Mouse (Mus musculus): ENCODE measurements at regions not wholly inside any gene's neighbourhood (a gene's known extent, or its start where the extent isn't known, plus 50 kb on each side); places are given as distances from the start of the nearest gene placed in this dataset.

DNA sequence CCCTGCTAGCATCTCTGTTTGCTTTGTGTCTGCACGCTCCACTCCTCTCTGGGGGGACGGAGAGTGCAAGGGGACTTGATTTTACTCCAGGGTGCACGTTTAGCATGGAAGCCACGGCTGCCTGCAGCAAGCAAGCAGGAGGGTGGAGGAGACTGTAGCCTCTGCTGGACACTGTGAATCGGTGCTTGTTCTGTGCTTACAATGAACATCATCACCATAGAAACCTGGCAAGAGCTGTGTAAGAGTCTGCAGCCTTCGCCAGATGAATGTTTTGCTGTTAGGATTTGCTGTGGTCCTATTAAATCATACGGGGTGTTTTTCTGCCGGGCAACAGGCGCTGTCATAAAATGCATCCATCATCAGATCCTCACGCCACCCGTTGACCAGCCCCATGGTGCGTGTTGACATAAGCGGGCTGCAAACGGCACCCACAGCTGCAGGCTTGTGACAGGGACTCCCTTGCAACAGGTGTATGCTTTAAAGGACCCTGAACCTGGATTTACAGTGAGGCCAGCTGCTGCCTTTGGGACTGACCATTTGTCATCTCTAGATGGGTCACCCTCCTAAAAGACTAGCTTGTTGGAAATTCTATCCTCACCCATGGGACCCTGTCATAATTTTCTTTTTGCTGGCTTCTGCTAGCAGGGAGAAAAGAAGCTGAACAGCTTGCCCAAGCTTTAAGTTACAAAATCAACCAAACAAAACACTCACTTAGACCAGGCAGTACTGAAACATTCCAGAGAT, 308.5 kb downstream of the Gadd45g start:
- no peak for ATAC-seq (replicated peaks; ENCODE audit: insufficient number of reproducible peaks, insufficient read depth, low FRiP score, low read depth)
- 53% methylated on average over 14 of the region's 14 CpGs for WGBS
- no peaks in the 10 kb centered on the region for H3K27me3 ChIP-seq
- H3K9ac ChIP-seq: no peak overlapping the region
- H3K4me1 ChIP-seq (replicated peaks): peaks cover 20% of the 10 kb centered on the region
- H3K4me2 ChIP-seq: no peak overlapping the region
- H3K4me3 ChIP-seq: no peak overlapping the region
- H3K9me3 ChIP-seq (replicated peaks): no peaks in the 10 kb centered on the region
- no peaks in the 10 kb centered on the region for H3K36me3 ChIP-seq
- no peak overlapping the region for H3K27ac ChIP-seq

DNA sequence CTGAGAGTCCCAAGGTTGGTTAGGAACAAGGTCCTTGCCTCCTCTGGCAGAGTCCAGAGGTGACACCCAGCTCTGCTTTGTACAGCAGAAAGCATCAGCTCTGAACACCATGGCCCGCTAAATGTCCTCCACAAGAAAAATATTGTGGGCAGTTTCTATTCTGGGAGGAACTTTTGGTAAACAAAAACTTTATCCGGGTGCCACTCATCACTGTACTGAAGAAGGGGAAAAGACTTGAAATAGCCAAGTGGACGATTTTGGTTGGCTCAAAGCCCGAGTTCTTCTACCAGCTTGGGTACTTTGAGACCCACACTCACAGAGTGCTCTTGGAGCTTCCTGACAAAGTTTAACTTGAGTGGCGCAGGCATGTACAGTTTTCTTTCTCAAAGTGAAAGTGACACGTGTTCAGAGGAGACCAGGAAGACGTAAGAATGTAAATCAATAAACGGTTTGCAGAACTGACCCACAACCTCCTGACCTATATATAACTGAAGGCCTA, 309.2 kb downstream of the Gadd45g start:
- Histone ChIP-seq H3K27ac (no peak overlapping the region; the same call in 1 of the 2 replicates), H3K4me2 (no peak overlapping the region), H3K9me3 (replicated peaks) (no peaks in the 10 kb centered on the region), H3K4me1 (replicated peaks) (peaks cover 20% of the 10 kb centered on the region), H3K9ac (no peak overlapping the region), H3K36me3 (no peaks in the 10 kb centered on the region), H3K4me3 (no peak overlapping the region), H3K27me3 (no peaks in the 10 kb centered on the region)
- 36% methylated on average over 8 of the region's 8 CpGs for WGBS
- ATAC-seq (replicated peaks; ENCODE audit: insufficient number of reproducible peaks, insufficient read depth, low FRiP score, low read depth): no peak

DNA sequence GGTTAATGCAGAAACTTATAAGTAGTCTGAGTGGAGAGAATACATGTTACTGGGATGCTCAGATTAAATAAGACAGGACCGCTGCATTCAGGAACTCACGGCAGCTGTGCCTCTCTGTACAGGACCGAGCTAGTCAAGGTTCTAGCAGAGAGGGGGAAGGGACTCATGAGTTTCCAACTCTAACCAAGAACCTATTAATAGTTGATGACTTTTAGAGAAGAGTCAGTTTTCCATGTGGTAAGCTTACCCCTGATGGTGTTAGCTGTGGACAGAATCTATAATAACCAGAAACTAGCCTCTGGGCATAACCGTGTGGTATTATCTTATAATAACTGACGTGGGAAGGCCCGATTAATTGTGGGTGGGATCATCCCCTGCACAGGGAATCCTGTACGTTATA, 316.2 kb downstream of the Gadd45g start:
- H3K4me3 ChIP-seq: no peak overlapping the region
- WGBS: 89% methylated on average over 7 of the region's 7 CpGs
- no peak for ATAC-seq (replicated peaks; ENCODE audit: insufficient number of reproducible peaks, insufficient read depth, low FRiP score, low read depth)
- no peaks in the 10 kb centered on the region for H3K27me3 ChIP-seq
- H3K9me3 ChIP-seq (replicated peaks): no peaks in the 10 kb centered on the region
- no peaks in the 10 kb centered on the region for H3K4me1 ChIP-seq (replicated peaks)
- no peak overlapping the region for H3K4me2 ChIP-seq
- no peak overlapping the region for H3K9ac ChIP-seq
- no peak overlapping the region for H3K27ac ChIP-seq
- H3K36me3 ChIP-seq: no peaks in the 10 kb centered on the region

DNA sequence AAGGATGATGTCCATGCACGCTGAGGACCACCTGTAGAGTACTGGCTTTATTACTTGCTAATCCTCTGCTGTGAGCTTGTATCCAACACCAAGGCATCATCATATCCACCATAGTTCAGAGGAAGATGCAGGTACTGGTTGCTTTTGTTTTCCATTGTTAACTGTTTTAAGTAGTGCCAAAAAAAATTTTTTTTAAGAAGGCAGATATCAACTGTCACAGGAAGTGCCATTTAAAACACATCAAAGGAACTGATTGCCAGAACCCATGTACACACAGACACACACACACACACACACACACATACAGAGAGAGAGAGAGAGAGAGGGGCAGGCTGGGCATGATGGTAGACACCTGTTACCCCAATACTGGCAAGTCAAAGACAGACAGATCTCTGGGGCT, 319.1 kb downstream of the Gadd45g start:
- 91% methylated on average over 1 of the region's 1 CpGs for WGBS
- H3K27me3 ChIP-seq: no peaks in the 10 kb centered on the region

DNA sequence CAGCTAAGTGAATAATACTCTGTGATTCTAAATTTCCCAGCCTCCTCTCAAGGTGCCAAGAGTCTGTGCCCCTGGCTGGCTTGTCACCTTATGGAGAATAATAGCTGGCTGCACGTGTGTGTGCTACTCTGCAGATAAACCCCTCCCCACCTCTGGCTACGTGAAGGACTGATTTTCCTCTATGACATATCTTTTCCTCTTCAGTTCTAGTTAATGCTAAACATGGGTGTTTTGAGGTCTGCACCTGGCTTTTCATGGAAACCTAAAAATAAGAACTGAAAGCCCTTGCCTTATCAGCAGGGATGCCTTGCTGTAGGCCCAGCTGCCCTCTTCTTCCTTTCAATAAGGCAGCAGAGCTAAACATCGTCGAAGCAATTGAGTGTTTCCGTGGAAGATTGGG, 321.5 kb downstream of the Gadd45g start:
- no peaks in the 10 kb centered on the region for H3K36me3 ChIP-seq
- H3K9me3 ChIP-seq (replicated peaks): no peaks in the 10 kb centered on the region
- no peak overlapping the region for H3K4me2 ChIP-seq
- no peak overlapping the region for H3K27ac ChIP-seq
- no peaks in the 10 kb centered on the region for H3K4me1 ChIP-seq (replicated peaks)
- no peak overlapping the region for H3K4me3 ChIP-seq
- no peaks in the 10 kb centered on the region for H3K27me3 ChIP-seq
- WGBS: 45% methylated on average over 5 of the region's 5 CpGs
- no peak overlapping the region for H3K9ac ChIP-seq
- ATAC-seq (replicated peaks; ENCODE audit: insufficient number of reproducible peaks, insufficient read depth, low FRiP score, low read depth): no peak

More for the DNA sequence above, 319.1 kb downstream of the Gadd45g start:
- Histone ChIP-seq H3K36me3 (no peaks in the 10 kb centered on the region), H3K9me3 (replicated peaks) (no peaks in the 10 kb centered on the region), H3K9ac (no peak overlapping the region), H3K4me1 (replicated peaks) (no peaks in the 10 kb centered on the region), H3K4me2 (no peak overlapping the region), H3K4me3 (no peak overlapping the region), H3K27ac (no peak overlapping the region)
- ATAC-seq (replicated peaks; ENCODE audit: insufficient number of reproducible peaks, insufficient read depth, low FRiP score, low read depth): no peak

DNA sequence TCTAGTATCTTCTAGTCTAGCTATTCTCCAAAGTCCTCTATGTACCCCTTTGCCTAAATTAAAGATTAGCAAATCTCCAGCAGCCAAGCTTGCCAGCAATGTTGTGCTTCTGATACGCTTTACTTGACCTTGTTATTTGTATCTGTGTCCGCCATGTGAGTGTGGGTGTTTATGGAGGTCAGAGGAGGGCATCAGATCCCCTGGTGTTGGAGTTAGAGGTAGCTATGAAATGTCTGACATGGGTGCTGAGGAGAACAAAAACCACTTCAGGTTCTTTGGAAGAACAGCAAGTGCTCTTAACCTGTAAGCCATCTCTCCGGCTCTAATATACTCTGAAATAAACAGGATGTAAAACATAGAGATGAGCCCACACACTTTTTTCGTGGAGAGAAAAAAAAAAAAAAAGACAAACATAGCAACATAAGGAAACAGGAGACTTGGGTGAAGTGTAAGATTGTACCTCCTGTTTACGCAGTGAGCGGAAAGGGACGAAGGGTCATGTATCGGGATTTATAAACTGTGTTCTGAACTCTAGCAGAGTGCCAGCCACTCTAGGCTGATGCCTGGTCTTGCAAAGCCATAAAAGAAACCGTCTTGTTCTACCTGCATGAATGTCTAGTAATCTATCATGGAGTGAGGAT, 326.3 kb downstream of the Gadd45g start:
- 77% methylated on average over 9 of the region's 9 CpGs for WGBS
- no peak for ATAC-seq (replicated peaks; ENCODE audit: insufficient number of reproducible peaks, insufficient read depth, low FRiP score, low read depth)
- Histone ChIP-seq H3K27me3 (no peaks in the 10 kb centered on the region), H3K36me3 (no peaks in the 10 kb centered on the region), H3K27ac (no peak overlapping the region), H3K9ac (no peak overlapping the region), H3K4me1 (replicated peaks) (no peaks in the 10 kb centered on the region), H3K4me3 (no peak overlapping the region), H3K4me2 (no peak overlapping the region), H3K9me3 (replicated peaks) (no peaks in the 10 kb centered on the region)

DNA sequence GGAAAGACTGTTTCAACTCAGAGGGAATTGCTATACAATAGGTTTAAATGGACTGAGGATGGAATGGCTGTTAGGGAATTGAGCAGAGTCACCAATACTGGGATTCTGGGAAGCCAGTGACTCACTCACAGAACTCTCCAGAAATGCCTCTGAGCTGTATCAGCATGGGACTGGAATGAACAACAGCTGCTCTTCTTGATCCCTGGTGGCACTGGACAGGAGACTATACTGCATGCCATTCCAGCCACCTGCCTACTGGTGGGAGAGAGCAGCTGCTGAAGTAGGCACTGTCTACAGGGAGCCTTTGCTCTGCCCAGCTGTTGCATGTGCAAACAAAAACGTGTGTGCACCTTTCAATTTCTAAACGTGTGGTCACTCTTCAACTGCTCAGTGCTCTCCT, 329.2 kb downstream of the Gadd45g start:
- no peaks in the 10 kb centered on the region for H3K27me3 ChIP-seq
- H3K9me3 ChIP-seq (replicated peaks): no peaks in the 10 kb centered on the region
- H3K4me2 ChIP-seq: no peak overlapping the region
- 57% methylated on average over 2 of the region's 2 CpGs for WGBS
- no peak overlapping the region for H3K27ac ChIP-seq
- no peak overlapping the region for H3K9ac ChIP-seq
- H3K4me3 ChIP-seq: no peak overlapping the region
- no peaks in the 10 kb centered on the region for H3K4me1 ChIP-seq (replicated peaks)
- no peaks in the 10 kb centered on the region for H3K36me3 ChIP-seq
- no peak for ATAC-seq (replicated peaks; ENCODE audit: insufficient number of reproducible peaks, insufficient read depth, low FRiP score, low read depth)

DNA sequence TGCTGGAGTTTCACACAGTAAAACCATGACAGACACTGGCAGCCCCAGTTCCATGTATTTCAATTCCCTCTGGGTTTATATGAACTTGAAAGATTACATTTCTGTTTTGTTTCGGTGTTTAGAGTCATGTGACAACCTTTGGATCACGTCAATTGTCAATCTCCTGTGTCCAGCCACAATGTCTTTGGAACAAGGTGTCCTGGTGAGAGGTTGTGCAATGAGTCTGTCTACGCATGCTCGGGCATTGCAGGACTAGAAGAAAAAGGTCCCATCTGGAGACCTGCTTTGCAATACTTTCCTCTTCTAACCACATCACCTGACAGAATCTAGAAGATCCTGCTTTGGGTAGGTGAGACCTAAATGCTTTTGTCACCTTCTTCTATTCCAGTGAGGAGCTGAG, 333.5 kb downstream of the Gadd45g start:
- WGBS: 82% methylated on average over 4 of the region's 4 CpGs
- no peaks in the 10 kb centered on the region for H3K27me3 ChIP-seq
- no peaks in the 10 kb centered on the region for H3K9me3 ChIP-seq (replicated peaks)
- H3K4me2 ChIP-seq: no peak overlapping the region
- ATAC-seq (replicated peaks; ENCODE audit: insufficient number of reproducible peaks, insufficient read depth, low FRiP score, low read depth): no peak
- H3K4me3 ChIP-seq: no peak overlapping the region
- no peak overlapping the region for H3K9ac ChIP-seq
- H3K36me3 ChIP-seq: no peaks in the 10 kb centered on the region
- no peaks in the 10 kb centered on the region for H3K4me1 ChIP-seq (replicated peaks)
- H3K27ac ChIP-seq: no peak overlapping the region

DNA sequence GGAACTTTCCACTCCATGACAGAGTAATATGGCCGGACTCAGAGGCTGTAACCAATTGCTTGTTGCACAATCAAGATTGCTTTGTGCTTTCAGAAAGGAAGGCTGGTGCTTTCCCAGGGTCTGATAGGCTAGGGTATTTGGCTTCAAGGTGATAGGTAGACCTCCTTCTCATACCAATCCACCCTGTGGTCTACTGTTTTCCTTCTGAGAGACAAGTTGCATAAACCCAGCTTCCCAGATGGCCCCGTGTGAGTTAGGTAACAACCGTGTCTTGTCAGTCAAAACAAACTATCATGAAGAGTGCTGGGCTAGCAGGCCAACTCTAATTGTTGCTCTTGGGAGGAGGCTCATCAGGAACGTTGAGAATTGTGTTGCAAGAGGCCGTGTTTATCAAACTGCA, 337.2 kb downstream of the Gadd45g start:
- 73% methylated on average over 5 of the region's 5 CpGs for WGBS

DNA sequence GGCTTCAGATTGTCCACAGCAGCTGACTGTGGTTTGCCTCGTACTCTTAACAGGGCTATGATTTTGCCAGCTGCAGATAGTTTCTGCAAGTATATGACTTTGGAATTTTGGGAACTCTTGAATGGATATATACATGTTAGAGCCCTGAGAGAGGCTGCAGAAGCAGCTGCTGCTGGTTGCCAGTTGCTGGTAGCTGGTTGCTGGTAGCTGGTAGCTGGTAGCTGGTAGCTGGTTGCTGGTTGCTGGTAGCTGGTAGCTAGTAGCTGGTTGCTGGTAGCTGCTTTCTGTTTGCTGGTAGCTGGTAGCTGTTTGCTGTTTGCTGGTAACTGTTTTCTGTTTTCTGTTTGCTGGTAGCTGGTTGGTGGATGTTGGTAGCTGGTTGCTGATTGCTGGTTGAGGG, 339.1 kb downstream of the Gadd45g start:
- no peak for ATAC-seq (replicated peaks; ENCODE audit: insufficient number of reproducible peaks, insufficient read depth, low FRiP score, low read depth)
- 57% methylated on average over 1 of the region's 1 CpGs for WGBS
- H3K4me3 ChIP-seq: no peak overlapping the region
- no peaks in the 10 kb centered on the region for H3K27me3 ChIP-seq
- H3K36me3 ChIP-seq: no peaks in the 10 kb centered on the region
- peaks cover 21% of the 10 kb centered on the region for H3K4me1 ChIP-seq (replicated peaks)
- H3K4me2 ChIP-seq: no peak overlapping the region
- H3K27ac ChIP-seq: no peak overlapping the region
- H3K9me3 ChIP-seq (replicated peaks): no peaks in the 10 kb centered on the region
- no peak overlapping the region for H3K9ac ChIP-seq

More for the DNA sequence above, 337.2 kb downstream of the Gadd45g start:
- Histone ChIP-seq H3K27ac (no peak overlapping the region), H3K27me3 (no peaks in the 10 kb centered on the region), H3K4me1 (replicated peaks) (peaks cover 5% of the 10 kb centered on the region; the same call in 1 of the 2 replicates), H3K36me3 (no peaks in the 10 kb centered on the region), H3K4me3 (no peak overlapping the region), H3K4me2 (no peak overlapping the region), H3K9me3 (replicated peaks) (no peaks in the 10 kb centered on the region), H3K9ac (no peak overlapping the region)
- no peak for ATAC-seq (replicated peaks; ENCODE audit: insufficient number of reproducible peaks, insufficient read depth, low FRiP score, low read depth)

DNA sequence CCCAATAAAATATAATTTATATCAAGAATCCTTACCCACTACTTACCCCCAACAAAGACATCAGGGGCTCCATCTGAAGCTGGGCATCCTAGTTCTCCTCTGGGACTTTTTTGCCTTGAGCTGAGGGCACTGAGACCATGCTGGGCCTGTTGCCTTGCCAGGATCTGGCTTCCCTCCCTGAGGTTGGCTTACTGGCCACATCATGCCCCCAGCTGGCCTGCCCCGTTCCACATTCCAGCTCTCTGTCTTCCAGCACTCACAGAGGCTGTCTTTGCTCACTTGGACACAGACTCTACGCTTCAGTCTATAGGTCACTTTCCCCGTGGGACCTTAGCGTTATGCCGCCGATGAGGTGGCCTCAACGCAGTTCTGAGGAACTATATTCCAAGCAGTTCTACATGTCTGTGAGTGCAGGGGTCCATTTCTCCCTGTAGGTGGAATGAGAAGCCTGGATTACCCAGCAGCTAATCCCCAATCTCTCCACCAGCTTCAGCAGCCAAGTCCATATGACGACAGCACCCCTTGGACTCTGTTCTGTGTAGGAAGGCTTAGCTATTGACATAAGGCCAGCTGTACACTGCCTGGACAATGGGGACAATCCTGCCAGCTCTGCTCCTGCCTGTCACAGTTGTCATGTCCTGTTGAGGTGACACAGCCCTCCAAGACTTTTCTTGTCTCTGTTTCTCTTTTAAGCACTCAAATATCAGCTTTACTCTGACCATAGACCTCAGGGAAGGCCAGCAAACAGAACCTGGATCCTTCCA, 341.5 kb downstream of the Gadd45g start:
- peak; percentile 67 for ATAC-seq (replicated peaks; ENCODE audit: insufficient number of reproducible peaks, insufficient read depth, low FRiP score, low read depth)
- 78% methylated on average over 8 of the region's 8 CpGs for WGBS
- no peak overlapping the region for H3K4me3 ChIP-seq

More for the DNA sequence above, 341.5 kb downstream of the Gadd45g start:
- Histone ChIP-seq H3K36me3 (no peaks in the 10 kb centered on the region), H3K4me1 (replicated peaks) (peaks cover 21% of the 10 kb centered on the region), H3K27ac (no peak overlapping the region), H3K27me3 (no peaks in the 10 kb centered on the region), H3K4me2 (no peak overlapping the region), H3K9me3 (replicated peaks) (no peaks in the 10 kb centered on the region), H3K9ac (no peak overlapping the region)
